Mouse (Mus musculus): Measurements from ENCODE around the gene Olfr765.
"Not testable (repeated sequence)": the region's sequence is repeated elsewhere in the genome, so short reads cannot be mapped to it uniquely, and the experiment has no call there.

Gene Olfr765

DNA sequence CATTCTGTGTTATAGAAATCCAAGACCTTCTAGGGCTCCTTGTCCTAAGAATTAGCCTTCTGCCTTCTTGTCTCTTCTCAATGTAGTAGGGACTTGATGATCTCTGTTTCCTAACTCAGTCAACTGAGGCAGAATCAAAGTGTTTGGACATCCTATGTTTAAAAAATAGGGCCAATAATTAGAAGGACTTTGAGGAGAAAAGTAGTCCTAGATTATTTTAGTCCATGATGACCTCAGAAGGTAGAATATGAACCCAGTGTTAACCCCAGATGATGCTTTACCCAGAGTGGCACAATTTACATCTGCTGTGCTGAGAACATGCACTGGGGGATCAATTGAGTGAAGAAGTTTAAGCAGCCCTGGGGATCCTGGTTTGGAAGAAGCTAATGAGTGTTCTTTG, at the start of gene Olfr765:
Olfr765 (minus strand) TSS at position 101 of the 400 bp plus-strand sequence.
- not testable (repeated sequence) for DNase-seq (ENCODE audit: low read depth, low spot score)

DNA sequence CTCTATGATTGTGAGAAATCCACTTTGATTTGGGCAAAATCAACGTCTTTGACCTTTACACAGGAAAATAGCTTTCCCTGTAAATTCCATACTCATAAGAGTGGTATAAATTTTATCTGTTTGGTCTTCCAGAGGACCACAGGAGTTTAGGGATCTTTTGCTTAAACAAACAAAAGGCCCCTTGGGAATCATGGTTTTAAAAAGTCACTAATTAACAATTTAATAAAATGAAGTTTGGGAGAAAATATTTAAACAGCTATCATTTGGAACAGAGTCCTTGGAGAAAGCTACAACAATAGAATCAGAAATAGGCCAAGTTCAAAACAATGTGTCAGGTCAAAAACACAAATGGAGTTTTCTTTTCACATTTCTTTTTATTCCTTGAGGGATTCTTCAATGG, 49.5 kb upstream of the Olfr765 start, which contains the start of gene Olfr768:
Olfr768 (minus strand) TSS at position 101 of the 400 bp plus-strand sequence.
- no peak for DNase-seq (ENCODE audit: low read depth, low spot score)

DNA sequence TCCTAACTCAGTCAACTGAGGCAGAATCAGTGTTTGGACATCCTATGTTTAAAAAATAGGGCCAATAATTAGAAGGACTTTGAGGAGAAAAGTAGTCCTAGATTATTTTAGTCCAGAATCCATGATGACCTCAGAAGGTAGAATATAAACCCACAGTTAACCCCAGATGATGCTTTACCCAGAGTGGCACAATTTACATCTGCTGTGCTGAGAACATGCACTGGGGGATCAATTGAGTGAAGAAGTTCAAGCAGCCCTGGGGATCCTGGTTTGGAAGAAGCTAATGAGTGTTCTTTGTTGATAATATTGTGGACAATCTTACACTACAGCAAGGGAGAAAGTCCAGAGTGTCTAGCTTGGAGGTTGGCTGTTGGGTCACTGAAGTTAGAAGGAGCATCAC, 33.0 kb upstream of the Olfr765 start, which contains the start of gene Olfr767:
Olfr767 (minus strand) TSS at position 101 of the 400 bp plus-strand sequence.
- not testable (repeated sequence) for DNase-seq (ENCODE audit: low read depth, low spot score)

DNA sequence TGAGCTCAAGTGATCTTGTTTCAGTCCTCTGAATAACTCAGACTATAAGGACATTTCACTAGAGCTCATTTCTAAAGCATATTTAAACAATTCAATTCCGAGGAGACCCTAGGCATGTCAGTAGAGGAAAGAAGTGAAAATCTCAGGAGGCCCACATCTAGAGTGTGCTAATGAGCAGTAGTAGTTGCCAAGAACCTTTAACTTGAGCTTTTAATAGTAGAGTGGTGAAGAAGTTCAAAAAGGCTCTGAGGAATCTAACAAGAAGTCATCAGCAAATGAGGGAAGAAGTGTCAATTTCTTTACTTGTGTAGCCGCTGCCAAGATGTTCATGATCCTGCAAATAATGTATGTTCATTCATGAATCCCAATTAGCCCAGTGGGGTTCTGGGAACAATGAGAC, 19.1 kb upstream of the Olfr765 start, which contains the start of gene Olfr766-ps1:
Olfr766-ps1 (minus strand) TSS at position 101 of the 400 bp plus-strand sequence.
- no peak for DNase-seq (ENCODE audit: low read depth, low spot score)

DNA sequence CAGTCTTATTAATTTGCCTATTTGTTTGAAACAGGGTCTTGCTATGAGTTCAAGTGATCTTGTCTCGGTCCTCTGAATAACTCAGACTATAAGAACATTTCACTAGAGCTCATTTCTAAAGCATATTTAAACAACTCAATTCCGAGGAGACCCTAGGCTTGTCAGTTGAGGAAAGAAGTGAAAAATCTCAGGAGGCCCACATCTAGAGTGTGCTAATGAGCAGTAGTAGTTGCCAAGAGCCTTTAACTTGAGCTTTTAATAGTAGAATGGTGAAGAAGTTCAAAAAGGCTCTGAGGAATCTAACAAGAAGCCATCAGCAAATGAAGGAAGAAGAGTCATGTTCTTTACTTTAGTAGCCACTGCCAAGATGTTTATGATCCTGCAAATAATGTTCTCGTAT, 10.0 kb downstream of the Olfr765 start, which contains the start of gene Olfr764-ps1:
Olfr764-ps1 (minus strand) TSS at position 101 of the 400 bp plus-strand sequence.
- DNase-seq (ENCODE audit: low read depth, low spot score), result no peak

DNA sequence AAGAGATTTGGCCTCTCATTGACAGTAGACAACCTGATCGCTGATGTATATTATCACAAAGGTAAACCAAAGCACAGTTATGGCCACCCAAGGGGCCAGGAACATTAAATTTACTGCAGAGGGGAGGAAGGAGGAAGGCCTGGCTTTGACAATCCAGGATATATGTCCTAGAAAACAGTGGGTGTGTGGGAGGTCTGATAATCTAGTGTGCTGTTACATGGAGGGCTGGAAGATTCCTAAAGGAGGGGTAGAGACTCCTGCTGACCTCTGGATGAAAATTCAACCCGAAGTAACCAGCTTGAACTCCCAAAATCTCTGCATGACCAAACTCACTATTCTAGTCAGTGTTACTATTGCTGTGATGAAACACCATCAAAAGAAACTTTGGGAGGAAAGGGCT, 21.5 kb downstream of the Olfr765 start:
- no peak for DNase-seq (ENCODE audit: low read depth, low spot score)

DNA sequence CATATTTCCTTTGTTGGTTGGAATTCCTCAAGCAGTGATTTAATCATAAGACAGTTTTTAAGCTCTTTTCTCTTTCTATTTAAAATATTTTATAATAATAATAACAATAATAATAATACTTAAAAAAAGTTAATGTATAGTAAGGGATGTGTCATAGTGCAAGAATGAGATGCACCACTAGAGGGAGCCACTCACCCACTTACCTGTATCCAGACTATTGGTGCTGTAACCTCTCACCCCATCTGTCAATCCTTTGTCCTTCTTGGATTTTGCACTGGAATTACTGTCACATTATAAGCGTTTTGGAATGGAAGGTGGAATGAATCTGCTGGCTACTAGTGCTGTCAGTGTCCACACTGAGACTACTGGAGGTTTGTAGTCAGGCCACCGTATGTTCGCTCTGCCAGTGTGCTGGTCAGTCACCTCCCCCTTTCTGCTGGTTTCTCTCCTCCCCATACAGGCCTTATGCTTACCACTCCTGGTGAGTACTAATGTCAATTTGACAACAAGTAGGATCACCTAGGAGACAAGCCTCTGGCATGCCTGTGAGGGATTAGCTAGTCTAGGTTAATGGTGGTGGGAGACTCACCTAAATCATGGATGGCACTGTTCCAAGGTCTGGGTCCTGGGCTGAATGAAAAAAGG, 23.7 kb downstream of the Olfr765 start:
- peak; percentile 83 for DNase-seq (ENCODE audit: low read depth, low spot score)

DNA sequence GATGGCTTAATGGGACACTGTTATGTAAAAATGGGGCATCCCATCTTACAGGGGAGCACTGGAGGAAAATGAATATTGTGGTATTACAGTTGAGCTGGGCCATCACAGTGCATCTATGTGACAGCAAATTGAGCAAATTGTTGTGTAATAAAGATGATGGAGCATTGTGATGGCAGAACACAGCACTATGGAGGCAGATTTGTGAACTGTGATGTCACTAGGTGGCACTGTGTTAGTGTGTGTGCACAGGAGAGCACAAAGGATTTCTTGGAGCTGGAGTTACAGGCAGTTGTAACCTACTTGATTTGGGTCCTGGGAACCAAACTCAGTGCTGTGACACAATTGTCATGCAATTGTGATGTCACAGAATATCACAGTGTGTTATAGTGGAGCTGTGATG, 26.5 kb downstream of the Olfr765 start:
- DNase-seq (ENCODE audit: low read depth, low spot score), result peak; percentile 14

DNA sequence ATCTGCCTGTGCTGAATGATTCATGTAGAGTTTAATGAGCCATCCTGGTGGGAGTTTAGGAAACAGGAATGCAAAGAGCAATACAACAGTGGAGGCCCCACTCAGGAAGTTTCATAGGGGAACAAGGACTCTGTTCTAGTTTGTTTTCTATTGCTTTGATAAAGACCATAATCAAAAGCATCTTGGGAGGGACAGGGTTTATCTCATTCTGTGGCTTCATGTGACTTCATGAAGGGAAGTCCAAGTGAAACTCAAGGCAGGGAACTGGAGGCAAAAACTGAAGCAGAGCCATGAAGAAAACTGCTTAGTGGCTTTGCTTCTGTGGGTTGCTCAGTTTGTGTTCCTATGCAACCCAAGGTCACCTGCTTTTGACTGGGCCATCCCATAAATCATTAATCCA, 35.3 kb downstream of the Olfr765 start:
- DNase-seq (ENCODE audit: low read depth, low spot score), result no peak

DNA sequence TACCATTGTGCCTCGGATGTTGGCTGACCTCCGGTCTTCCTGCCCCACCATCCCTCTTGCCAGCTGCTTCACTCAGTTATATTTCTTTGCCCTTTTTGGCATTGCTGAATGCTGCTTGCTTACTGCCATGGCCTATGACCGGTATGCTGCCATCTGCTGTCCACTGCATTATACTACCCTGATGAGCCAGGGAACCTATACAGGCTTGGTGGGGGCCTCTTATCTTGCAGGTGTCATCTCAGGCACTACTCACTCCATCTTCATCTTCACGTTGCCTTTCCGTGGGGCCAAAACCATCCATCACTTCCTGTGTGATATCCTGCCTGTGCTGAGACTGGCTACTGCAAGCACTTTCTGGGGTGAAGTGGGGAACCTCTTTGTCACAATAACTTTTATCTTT, 38.3 kb downstream of the Olfr765 start:
- DNase-seq (ENCODE audit: low read depth, low spot score), result not testable (repeated sequence)

DNA sequence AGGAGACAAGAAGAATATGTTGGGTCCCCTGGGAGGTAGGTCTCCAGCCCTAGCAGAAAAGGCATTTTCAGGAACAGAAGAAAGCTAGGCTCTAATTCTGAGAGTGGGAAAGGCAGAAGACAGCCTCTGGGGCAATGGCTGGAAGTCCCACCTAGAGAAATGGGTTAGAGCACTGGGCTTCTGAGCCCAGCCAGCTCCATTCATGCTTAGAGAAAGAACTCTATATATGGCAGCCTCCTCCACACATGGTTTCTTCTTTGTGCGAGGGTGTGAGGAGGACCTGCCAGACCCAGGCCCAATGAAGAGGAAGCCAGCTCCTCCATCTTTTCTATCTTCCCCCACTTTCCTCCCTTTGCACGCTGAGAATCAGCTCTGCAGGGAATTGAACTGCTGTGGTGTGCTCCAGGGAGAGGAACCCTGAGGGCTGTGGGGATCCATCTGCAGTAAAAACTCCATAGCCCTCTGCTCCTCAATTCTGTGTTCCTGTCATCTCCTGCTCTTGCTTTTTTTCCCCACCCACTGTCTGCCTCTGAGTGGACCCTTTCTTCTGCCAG, 39.4 kb downstream of the Olfr765 start, which contains the start of gene Olfr763:
Olfr763 (plus strand) TSS at position 504 of the 554 bp plus-strand sequence.
- DNase-seq (ENCODE audit: low read depth, low spot score), result no peak

DNA sequence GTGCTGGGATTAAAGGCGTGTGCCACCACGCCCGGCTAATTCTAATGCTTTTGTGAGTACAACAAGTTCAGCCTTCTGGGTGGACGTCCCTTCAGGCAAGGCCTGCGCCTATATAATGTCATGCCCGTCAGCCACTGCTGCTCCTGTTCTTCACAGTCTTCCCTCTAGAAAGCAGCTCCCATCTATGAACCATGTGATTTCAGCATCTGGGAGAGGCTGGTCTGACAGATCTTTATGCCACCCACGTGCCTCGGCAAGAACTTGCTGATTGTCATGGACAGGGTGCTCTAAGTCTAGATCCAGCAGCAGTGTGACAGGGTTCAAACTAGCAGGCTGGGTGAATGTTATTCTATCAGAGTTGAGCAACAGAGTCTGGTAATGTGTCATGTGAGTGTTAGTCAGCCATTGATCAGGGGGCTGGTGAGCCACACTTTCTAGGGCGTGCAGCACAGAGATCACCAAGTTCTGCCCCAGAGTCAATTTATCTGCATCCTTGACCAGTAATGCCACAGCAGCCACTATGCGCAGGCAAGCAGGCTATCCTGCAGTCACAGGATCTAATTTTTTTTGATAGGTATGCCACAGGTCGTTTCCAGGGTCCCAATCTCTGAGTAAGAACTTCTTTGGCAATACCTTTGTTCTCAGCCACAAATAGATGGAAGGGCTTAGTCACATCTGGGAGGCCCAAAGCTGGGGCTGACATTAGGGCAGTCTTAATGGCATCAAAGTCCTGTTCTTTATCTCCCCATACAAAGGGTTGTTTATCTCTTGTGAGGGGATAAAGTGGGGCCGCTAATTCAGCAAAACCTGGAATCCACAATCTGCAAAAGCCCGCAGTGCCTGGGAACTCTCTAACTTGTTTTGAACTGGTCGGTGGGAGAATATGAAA, 45.5 kb downstream of the Olfr765 start:
- DNase-seq (ENCODE audit: low read depth, low spot score), result peak; percentile 49

DNA sequence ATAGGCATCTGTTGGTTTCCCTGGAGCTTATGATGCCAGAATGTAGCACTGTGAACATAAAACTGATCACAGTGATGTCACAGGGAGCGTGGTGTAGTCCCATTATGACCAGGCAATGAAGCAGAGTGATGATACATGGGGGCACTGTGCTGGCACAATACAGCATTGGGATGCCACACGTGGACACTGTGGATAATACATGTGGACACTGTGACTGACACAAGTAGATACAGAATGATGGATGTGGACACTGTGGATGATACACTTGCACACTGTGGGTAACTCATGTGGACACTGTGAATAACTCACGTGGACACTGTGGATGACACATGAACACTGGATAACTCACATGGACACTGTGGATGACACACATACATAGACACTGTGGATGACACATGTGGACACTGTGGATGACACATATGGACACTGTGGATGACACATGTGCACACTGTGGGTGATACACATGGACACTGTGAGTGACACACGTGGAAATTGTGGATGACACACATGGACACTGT, 53.2 kb downstream of the Olfr765 start:
- DNase-seq (ENCODE audit: low read depth, low spot score), result no peak

DNA sequence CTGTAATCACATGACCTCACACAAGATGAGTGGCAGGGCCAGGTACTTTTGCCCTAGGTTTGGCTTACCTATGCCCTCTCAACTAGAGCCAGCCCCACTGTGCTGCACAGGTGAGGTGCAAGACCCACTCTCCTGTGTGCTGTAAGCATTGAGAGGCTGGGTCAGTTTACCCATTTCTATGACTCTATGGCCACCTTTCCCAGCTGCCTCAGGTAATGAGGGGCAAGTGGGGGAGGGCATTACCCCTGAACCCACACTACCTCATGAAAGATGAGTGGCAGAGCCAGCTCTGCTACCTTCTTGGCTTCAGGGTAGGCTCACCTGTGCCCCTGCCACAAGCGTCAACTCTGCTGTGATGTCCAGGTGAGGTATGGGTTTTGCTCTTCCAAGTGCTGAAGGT, 54.0 kb downstream of the Olfr765 start:
- no peak for DNase-seq (ENCODE audit: low read depth, low spot score)

All from 3T3-L1 (cell line).